Mouse (Mus musculus): ENCODE measurements around the gene Chst10.
A peak's percentile ranks its signal among the peaks of the same experiment; 100 is the strongest.

Chst10 gene

DNA sequence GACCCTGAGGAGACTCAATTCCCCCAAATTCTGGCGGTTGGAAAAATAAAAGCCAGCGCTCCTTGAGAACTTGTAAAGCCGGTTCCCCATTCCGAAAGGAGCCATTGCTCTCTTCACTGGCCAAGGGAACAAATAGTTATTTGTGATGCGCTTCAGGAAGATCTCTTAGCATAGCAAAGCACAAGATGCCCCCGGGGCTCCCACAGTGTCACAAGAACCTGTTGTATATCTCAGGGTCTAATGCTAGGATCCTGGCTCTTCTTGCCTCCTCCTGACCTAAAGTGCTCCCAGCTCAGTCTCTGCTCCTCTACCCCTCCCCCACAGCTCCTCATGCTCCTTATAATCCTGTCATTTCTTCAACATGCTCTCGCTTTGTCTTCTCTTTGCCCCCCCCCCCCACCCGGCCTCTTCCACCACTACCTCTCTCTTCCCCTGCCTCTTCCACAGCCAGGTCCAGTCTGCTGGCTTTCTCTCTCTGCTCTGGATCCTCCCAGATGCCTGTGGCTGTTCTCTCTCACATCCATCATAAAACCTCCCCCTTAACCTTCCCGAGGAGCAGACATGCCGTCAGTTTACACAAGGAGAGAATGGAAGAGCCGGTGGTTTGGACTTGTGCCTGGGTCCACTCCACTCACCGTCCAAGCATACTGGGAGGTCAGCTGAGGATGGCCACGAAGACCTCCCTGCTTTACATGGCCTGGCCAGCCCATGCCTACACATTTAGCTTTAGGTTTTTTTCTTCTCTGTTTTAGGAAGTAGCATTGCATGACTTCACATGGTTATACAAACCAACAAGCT is 28.4 kb downstream of the Chst10 start:
- no peak for DNase-seq (ENCODE audit: low read depth)

DNA sequence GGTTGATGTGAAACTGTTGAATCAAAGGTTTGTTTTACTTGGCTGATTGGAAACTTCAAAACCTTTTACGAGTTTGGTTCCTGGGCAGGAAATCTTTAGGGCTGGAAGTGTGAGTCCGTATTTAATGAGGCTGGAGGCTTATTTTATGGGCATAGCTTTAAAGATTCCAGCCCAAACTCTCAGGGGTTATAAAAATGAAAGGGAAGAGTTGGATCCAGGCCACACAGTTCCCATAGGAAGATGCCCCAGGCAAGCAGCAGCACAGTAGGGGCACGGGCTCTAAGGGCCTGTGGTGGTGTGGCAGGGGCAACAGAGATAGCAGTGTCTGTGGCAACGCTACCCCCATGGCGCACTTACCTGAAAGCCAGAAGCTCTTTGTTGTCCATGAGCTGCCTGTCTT is 31.7 kb downstream of the Chst10 start:
- no peak for DNase-seq (ENCODE audit: low read depth)

DNA sequence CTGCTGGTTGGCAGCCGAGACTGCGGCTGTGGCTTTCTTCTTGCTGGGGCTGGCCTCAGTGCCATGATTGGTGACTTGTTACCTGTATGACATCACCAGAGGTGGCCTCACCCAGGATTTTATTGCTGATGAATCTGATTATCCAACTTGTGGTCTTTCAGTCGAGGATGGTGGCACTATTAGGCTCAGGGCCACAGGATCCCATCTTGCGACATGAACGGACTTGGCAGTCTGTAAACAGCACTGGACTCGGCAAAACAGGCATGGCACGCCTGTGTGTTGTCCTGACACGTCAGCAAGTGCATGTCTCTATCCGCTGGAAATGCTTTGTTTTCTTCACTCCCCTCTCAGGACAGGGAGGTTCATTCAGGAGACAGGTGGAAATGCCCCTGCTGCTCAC is 33.6 kb downstream of the Chst10 start:
- no peak for DNase-seq (ENCODE audit: low read depth)

DNA sequence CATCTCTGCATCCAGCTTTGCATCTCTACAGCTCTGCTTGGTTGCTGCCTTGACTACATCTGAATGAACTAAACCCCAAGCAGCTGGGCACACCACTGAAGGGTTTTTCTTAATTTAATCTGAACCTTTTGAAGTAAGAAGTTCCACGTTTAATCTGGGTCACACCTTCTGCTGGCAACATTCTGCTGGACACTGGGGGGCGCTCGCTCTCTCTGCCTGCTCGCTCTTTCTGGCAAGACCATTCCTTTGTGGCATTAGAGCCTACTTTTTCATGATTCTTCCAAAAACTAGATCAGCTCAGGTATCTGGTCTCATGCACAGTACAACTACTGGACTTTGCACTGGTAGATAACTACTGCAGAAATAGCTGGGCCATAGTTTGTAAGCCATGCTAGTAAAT is 35.7 kb downstream of the Chst10 start:
- peak; percentile 64 for DNase-seq (ENCODE audit: low read depth)

DNA sequence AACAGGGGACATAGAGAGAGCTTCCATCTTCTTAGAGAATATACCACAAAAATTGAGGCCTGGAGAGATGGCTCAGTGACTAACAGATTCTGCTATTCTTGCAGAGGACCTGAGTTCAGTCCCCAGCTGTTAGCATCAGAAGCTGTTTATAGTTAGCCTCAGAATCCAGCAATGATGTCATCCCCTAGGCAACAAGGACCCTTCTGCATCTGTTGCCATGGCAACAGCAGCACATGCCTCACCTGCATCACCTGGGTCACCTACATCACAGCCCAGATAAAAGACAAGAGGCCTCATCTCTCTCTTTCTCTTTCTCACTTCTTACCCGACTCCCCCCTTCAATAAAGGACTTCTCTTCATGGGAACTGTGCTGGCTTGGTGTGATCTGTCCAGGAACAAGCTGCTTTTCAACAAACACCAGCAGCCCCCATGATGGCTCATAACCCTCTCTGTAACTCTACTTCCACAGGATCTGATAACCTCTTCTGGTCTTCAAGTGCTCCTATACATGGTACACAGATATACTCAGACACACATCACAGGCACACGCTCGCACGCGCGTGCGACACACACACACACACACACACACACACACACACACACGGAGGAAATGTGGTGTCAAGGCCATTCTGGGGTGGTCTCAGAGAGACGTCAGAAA is 37.0 kb downstream of the Chst10 start:
- no peak for DNase-seq (ENCODE audit: low read depth)

DNA sequence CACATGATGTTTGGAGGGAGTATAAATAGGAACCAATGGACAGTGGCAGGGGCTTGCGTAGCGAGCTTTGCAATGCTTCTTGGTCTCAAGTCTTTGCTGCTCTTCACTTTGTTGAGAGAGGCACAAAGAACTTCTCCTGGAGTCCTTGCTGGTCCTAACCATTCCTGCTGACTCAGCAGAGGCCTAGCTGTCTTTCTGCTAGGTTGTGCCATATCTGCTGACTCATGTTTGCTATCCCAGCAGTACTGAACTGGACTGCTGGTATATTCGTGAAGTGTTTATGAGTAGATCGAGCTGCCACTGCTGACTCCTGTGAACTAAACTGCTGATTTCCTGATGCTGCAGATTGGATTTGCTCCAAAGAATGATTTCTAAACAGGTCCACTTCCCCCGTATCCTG is 37.8 kb downstream of the Chst10 start:
- DNase-seq (ENCODE audit: low read depth) = no peak

DNA sequence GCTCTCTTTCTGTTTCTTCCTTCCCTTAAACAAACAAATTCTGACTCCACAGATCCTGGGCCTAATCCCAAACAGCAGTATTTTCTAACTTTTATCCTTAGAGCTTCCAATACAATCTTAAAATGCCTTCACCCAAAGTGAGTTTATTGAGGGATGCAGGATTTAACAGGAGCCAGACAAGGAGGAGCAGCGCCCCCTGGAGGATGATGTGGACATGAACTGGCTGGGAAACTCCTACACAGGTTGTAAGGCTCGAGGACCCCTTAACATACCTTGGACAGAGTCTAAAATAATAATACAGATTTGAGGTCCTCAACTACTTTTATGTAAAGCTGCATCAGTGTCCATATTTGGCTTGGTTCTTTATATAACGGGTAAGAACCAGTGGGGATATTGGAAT is 41.8 kb downstream of the Chst10 start:
- DNase-seq (ENCODE audit: low read depth) = peak; percentile 69

DNA sequence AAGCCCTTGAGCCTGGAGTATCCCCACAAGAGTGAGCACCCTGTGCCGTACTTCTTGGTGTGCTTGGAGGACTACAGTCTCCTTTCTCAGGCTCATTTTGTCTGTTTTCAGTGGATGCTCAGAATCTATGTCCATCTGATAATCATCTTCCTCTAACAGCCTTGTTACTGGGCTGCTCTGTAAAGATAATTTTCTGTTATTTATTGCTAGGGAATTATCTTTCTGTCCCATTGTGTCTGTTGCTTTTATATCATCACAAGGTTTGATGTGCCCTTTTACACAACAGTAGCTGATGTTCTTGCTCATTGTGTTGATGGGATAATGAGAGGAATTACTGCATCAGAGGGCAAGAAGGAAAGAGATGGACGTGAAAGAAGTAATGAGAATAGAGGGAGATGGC is 45.7 kb downstream of the Chst10 start:
- no peak for DNase-seq (ENCODE audit: low read depth)

DNA sequence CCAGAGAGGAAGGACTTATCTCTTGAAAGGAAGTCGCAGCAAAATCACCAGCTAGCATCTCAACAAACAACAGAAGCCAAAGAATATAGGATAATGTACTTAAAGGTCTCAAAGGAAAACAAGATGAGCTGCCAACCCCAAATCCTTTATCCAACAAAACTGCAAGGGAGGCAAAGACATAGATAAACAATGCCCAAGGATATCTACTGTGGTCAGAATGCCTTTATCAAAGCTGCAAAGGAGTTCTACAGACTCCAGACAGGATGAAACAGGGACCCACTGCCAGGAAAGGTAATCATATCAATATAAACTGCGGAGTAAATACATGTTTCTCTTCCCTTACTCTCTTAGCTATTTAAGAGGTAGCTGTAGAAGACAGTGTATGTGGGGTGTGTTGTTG is 47.3 kb downstream of the Chst10 start:
- DNase-seq (ENCODE audit: low read depth) = no peak

DNA sequence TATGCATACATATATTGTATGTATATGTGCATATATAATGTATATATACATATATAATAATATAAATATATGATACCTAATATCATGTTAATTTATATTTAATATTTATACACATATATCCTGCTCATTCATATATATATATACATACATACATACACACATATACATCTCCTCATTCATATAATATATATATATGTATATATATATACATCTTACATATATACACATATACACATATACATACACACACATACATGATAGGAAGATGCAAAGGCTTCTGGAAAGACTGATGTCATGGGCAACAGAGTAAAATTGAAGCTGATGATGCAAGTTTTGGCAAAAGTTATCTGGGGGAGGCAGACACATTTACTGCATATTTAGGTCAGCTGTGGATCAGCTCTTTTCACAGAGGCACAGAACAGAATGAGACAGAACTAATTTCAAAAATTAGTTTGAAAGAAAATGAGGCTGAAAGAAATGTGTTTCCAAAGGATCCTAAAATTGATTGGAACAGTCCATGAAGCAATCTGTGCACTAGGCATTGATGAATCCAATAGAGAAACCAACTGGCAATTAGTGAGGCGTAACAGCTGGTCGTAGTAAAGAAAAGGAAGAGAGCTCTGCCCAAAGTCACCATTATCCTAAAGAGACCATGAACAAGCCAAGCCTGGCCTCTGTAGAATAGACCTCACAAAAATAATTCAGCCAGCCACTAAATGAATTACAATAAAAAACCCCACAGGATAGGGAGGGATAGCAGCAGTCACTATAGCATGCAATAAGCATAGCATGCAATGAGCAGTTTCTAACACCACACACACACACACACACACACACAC is 49.3 kb downstream of the Chst10 start:
- DNase-seq (ENCODE audit: low read depth) = no peak

DNA sequence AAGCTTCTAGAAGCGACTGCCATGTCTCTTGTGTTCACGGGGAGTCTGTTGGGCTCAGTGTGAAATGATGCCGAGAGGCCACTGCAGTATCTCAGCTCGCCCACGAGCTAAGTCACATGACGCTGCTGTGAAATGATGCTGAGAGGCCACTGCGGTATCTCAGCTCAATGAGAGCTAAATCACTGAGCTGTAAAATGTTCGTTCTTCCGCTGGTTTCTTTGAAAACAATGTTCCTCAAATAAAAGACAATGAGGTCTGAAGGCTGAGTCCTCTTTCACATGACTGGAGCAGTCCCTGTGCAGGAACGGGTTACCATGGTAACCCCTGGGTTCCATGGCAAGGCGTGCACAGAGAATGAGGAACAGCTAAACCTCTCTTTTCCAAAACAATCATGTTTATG is 50.0 kb downstream of the Chst10 start:
- DNase-seq (ENCODE audit: low read depth) = no peak

DNA sequence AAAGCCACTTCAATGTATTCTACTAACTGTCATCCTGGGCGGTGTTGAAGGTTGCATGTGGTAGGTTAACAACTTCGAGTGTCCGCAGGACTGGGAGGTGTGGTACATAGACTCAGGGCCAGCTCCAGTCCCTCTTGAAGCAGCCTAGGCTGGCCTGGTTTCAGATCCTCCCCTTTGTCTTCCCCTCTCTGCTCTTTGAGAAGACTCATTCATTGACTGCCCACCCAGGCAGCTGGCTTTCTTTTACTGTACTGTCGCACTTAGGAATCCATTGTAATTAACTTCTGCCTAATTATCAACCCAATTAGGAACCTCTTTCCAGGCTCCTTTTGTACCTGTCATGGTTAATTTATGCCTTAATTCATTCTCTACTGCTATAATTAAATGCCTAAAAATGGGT is 54.7 kb downstream of the Chst10 start:
- DNase-seq (ENCODE audit: low read depth) = no peak

DNA sequence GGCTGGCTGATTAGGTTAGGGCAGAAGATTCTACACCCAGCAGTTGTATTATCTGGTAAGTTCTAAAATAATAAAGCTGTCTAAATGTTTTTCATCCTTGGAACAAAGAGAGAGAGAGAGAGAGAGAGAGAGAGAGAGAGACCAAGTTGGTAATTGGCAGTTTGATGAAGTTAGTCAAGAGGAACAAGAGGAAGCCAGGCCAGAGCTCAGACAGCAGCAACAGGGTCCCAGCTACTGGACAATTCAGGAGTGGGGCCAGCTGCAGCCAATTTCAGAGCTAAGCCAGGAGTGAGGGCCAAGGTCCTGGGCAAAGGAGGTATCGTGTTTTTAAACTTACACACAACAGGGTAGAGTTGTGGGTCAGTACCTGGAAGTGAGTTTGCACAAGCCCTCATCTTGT is 55.1 kb downstream of the Chst10 start:
- no peak for DNase-seq (ENCODE audit: low read depth)

DNA sequence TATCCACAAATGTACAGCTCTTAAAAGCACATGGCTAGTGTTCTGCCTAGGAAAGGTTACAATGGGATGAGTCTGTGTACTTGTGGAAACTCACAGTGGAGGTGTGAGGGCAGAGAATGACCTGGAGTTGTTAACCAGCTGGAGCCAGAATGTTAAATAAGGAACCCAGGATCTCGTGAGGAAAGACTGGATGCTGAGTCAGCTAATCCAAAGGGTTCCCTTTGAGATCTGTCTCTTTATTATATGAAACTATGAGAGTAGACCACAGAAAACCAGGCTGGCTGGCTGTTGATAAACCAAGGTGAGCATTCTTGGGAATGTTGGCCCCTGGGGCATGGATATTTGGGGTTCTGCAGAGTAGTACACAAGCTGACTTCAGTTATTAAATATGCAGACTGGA is 58.0 kb downstream of the Chst10 start:
- DNase-seq (ENCODE audit: low read depth) = no peak

DNA sequence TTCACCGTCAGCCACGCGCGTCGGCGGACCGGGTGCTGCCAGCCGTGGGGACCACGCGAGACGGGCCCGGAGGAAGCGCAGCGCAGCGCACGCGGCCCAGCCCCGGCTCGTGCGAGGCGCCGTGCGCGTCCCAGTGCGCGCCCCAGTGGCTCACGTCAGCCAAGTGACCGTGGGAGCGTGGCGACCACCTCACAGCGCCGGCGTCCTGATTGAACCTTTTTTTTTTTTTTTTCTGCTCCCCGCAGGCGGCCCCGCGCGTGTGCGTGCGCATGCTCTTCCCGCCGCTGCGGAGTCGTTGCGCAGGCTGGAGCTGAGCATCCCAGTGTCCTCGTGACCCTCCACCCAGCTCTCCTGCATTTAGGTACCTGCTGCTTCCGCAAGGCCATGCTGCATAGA is 61.5 kb downstream of the Chst10 start, which contains the start of gene Lonrf2:
TSS of gene Lonrf2 (minus strand) at position 235 of the 396 bp plus-strand sequence.
- no peak for DNase-seq (ENCODE audit: low read depth)

DNA sequence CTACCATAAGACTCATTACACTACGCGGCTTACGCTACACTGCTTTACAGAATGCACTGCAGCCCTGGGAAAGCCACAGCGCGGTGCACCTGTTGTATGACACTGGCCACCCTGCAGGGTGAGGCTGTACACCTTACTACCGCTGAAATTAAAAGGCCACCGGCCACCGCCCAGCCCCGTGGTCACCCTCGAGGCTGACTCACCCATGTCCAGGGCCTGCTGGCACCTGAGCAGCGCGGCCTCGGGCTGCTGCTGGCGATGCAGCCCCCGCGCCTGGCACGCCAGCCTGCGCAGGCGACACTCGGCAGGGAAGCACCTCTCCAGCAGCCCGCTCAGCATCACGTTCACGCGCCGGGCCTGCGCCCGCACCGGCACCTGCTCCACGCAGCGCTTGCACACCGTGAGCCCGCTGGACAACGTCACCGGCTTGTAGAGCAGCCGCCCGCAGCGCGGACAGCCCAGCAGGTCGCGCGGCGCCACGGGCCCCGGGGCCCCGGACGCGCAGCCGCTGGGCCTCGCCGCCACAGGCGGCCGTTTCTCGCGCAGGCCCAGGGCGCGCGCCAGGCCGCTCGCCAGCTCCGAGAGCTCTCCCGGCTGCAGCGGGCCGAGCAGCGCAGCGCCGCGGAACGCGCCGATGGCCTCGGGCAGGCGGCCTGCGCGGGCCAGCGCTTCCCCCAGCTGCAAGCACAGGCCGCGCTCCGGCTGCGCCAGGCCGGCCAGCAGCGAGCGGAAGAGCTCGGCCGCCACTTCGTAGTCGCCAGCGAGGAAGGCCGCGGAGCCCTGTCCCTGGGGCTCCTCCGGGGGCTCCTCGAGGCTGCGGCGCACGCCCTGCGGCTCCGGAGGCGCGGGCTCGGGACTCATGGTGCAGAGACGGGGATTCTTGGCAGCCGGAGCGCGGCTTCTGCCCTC is 62.1 kb downstream of the Chst10 start:
- DNase-seq (ENCODE audit: low read depth) = no peak

DNA sequence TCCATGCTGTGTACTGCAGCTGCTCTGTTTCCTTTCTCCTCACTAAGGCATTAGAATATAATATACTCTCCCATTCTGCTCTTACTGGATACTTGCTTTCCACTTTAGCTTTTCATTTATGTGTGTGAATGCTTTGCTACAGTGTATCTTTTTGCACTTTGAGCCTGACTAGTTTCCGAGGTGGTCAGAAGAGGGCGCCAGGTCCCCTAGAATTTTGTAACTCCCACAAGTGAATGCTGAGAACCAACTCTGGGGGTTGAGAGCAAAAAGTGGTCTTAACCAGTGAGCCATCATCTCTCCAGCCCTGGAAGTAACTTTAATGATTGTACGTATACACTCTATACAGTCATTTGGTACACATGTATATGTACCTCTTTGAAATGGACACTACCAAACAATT is 63.1 kb downstream of the Chst10 start:
- peak; percentile 28 for DNase-seq (ENCODE audit: low read depth)

DNA sequence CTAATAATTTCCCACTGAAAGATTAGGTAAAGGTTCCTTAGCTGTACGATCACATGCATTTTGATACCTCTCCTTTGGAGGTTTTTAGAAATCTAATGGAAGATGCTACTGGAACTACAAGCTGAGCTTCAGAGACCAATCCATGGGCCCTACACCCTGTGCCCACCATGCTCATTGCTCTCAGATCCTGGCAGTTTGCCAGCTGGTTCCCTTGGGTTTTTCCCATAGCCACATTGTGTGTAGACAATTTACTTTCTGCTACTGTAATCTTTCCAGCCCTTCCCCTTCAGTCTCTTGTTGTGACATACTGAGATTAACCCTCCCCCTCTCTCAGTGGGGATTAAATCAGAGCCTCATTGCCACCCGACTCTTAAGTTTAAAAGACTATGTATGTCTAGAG is 73.0 kb downstream of the Chst10 start:
- no peak for DNase-seq (ENCODE audit: low read depth)

DNA sequence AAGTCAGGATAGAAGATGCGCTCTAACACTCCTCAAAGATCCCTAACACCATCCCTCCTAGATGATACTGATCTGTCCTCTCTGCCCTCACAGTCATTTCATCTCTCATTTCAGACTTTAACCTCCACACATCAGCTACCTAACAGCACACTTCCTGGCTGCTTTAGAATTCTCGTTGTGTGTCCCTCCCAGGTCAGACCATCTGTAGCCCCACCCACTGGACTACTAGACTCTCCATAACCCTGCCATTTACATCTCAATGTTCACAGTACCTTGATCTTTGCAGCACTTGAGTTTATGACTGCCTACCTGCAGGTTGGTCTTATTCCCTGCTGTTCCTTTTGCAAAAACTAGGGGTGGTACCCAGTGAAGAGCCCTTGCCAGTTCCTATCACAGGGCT is 74.1 kb downstream of the Chst10 start:
- no peak for DNase-seq (ENCODE audit: low read depth)

DNA sequence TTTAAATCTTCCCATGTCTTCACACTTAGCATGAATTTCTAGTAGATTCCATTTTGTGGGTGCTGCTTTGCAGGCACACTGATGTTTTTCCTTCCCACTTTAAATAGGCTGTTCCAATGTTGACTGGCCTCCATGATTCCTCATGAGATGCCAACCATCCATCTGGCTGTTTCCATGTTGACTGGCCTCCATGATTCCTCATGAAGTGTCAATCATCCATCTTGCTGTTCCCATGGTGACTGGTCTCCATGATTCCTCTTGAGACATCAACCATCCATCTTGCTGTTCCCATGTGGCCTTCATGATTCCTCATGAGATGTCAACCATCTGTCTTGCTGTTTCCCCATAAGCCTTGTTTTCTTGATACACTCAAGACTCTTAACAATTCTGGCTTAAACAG is 78.3 kb downstream of the Chst10 start:
- DNase-seq (ENCODE audit: low read depth) = no peak

DNA sequence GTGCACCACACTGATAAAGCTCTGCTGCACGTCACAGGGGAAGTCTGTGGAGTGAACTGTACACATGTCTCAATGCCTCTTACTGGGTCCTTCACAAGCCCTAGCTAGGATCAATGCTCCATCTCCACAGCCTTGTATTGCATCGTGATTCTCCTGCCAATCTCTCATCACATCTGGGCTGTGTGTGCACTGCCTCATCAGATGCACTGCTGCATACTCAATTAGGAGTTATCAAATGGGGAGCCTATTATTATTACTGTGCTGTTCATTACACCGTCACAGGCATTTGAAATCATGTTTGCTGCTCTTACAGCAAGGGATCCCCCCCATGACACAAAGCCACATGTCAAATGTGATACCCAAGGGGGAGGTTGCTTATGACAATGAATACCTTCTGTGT is 80.3 kb downstream of the Chst10 start:
- DNase-seq (ENCODE audit: low read depth) = no peak

DNA sequence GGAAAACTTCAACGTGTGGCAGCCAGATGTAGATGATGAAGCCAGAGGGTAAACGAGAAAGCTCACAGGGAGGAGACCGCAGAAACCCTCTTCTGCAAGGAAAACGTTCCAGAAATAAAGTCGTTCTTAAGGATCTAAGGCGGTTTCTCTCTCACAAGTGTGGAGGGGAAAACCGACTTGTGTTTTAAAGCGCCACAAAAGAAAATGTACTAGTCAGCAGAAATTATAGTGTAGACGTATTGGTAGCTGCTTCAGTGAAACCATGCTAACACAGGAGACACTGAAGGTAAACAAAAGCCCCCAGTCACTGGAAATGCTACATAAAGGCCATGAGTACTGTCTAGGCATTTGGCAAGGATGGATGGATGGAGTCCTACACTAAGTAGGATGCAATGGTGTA is 80.7 kb downstream of the Chst10 start:
- DNase-seq (ENCODE audit: low read depth) = no peak

All from naive thymus-derived CD4-positive, alpha-beta T cell, adult 2 months (primary cell).